Mouse (Mus musculus) small intestine, adult 2 months (tissue): ENCODE data around the gene Cfap299. TPM values are rescaled to one million over a fixed set of nuclear protein-coding genes. Genes with fewer than 3 reads are reported as not detected.

Experiments
- H3K27ac ChIP-seq: fragments of 200-500 bp; 2 replicates; pipeline ENCODE4 v1.5.1; 2012; ENCODE audit warnings: low read depth, low read length, control low read depth, inconsistent platforms; ENCODE audit not compliant: insufficient read depth
- H3K27me3 ChIP-seq: fragments of 200-500 bp; 2 replicates; pipeline ENCODE4 v1.6.1; 2012; ENCODE audit warnings: mild to moderate bottlenecking, moderate library complexity, low read length, inconsistent platforms; ENCODE audit not compliant: control insufficient read depth, insufficient read depth
- H3K36me3 ChIP-seq: fragments of 200-500 bp; 2 replicates; pipeline ENCODE4 v1.6.1; 2012; ENCODE audit warnings: mild to moderate bottlenecking, low read length, control low read depth, inconsistent platforms; ENCODE audit not compliant: control insufficient read depth, insufficient read depth
- H3K4me1 ChIP-seq: fragments of 200-500 bp; 2 replicates; pipeline ENCODE4 v1.6.1; 2012; ENCODE audit warnings: low read length, inconsistent platforms, mixed read lengths; ENCODE audit not compliant: control insufficient read depth, insufficient read depth, insufficient read length
- H3K4me3 ChIP-seq: fragments of 200-500 bp; 2 replicates; pipeline ENCODE4 v1.5.1; 2012; ENCODE audit warnings: low read depth, mild to moderate bottlenecking, control low read depth, inconsistent platforms, low read length, moderate library complexity
- CTCF ChIP-seq: fragments of 200-500 bp; IDR thresholded peaks from 2 replicates; pipeline ENCODE4 v1.5.1; 2012; ENCODE audit warnings: low read depth, mild to moderate bottlenecking, control low read depth, inconsistent platforms, low read length, moderate library complexity, mixed read lengths; ENCODE audit not compliant: insufficient replicate concordance, insufficient read length; ENCODE audit errors: extremely low read depth
- POLR2A ChIP-seq: fragments of 200-500 bp; IDR thresholded peaks from 2 replicates; pipeline ENCODE4 v1.6.1; 2012; ENCODE audit warnings: low read depth, mild to moderate bottlenecking, control low read depth, inconsistent platforms, low read length, moderate library complexity
- WGBS: fragments of 180-500 bp; shearing (Covaris S2); methylation state at CpG from one replicate; pipeline ENCODE4 v1.1.7; 2018; 5-methylcytosine and 5-hydroxymethylcytosine counted together
- polyA plus RNA-seq: library from polyadenylated mRNA; depleted of rRNA; stranded (reverse); fragments of >200 nt; gene quantifications from 2 replicates; pipeline ENCODE4 v1.2.3, GENCODE M21; 2012

Cfap299 gene
- polyA plus RNA-seq, 1 experiment, result not detected

DNA sequence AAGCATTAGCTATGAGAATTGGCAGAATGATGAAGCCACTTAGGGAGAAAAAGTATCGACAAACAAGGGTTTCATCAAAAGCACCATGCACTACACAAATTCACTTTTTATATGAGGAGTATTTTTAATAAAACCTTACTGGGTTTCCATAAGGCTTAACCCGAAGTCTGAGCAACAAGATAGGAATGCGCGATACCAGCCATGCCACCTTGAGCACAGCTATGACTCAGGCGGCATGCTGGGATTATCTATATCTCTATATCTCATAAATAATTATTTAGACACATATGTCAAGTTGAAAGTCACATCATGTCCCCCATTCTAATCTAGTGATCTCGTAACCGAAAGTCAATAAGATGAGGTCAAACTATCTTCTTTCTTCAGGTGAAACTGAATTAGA is 453.0 kb downstream of the Cfap299 start:
- Histone ChIP-seq H3K4me1 (peaks cover 2% of the 10 kb centered on the region; the same call in 1 of the 2 replicates), H3K4me3 (no peak overlapping the region), H3K36me3 (no peaks in the 10 kb centered on the region), H3K27ac (no peak overlapping the region), H3K27me3 (no peaks in the 10 kb centered on the region)
- 96% methylated on average over 7 of the region's 7 CpGs for WGBS
- TF ChIP-seq POLR2A, result no peak
- no peak for TF ChIP-seq CTCF

DNA sequence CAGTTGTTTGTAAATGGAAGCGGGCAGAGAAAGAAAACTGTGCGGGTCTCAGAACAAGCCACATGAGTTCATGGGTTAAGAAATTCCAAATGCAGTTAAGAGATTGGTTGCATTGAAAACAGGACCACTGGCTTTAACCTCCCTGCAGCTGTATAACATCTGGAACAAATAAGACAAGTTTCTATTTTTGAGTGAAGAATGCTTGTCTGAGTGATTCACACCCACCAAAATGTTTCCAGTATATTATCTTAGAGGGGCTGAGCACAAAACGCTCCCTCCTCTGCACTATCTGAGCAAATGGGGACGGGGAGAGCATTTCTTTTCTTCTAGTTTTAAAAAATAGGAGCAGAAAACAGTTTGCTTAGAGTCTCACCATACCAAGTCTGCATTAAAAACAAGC is 458.6 kb downstream of the Cfap299 start:
- TF ChIP-seq CTCF (no peak), POLR2A (no peak)
- Histone ChIP-seq H3K4me3 (no peak overlapping the region), H3K27ac (no peak overlapping the region), H3K4me1 (no peaks in the 10 kb centered on the region), H3K27me3 (no peaks in the 10 kb centered on the region), H3K36me3 (no peaks in the 10 kb centered on the region)
- 75% methylated on average over 4 of the region's 4 CpGs for WGBS

DNA sequence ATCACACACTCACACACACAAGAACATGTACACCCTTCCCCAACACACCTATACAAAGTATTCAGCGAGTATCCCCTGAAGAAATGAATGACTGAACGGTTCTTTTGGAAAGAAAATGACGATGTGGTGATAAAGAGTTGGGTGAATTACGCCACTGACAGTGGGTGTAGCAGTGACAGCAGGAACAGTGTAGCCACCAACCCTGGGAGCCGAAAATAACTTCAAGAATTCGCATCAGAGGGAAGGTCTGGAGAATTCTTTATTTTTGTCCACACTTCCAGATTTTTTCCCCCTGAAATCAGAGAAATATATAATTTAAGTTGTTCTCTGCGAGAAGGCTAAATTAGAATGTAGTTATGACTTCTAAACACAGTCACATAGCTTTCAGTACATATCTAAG is 459.5 kb downstream of the Cfap299 start:
- TF ChIP-seq POLR2A (no peak), CTCF (no peak)
- no peaks in the 10 kb centered on the region for H3K27me3 ChIP-seq
- H3K27ac ChIP-seq, result no peak overlapping the region
- WGBS, result 87% methylated on average over 7 of the region's 7 CpGs
- no peaks in the 10 kb centered on the region for H3K4me1 ChIP-seq
- no peak overlapping the region for H3K4me3 ChIP-seq
- H3K36me3 ChIP-seq, result no peaks in the 10 kb centered on the region

DNA sequence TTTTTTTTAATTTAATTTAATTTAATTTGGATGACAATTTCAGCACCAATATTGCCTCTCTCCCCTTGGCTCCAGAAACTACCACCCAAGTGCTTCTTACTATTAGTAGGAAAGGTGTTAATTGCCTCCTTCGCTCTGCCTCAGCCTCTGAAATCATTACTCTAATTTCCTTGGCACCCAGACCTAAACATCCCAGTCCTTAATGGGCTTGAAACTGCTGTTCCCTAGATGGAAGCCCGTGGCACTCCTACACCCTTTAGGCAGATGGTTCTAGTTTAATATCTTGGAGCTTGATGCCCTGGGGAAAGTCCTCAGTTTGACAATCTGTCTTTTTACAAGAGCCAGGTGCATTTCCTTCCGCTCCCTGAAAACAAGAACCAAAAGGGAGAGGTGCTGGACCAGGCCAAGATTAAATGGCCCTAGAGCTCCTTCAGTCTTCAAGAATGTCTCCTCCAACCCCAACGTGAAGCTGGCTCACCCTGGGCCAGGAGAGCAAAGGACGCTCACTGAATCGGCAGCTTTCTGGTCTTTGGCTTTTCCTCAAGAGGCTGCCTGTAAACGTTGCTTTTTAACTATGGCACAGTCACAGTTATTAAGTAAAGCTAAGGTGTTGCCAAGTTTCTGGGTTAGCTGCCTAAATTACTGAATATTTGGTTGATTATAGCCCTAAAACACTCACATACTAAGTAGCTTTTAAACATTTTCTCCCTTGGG is 461.9 kb downstream of the Cfap299 start:
- H3K4me1 ChIP-seq, result no peaks in the 10 kb centered on the region
- no peak overlapping the region for H3K4me3 ChIP-seq
- no peaks in the 10 kb centered on the region for H3K27me3 ChIP-seq
- WGBS, result 66% methylated on average over 7 of the region's 7 CpGs
- no peak overlapping the region for H3K27ac ChIP-seq
- no peaks in the 10 kb centered on the region for H3K36me3 ChIP-seq
- TF ChIP-seq POLR2A (no peak), CTCF (no peak)

DNA sequence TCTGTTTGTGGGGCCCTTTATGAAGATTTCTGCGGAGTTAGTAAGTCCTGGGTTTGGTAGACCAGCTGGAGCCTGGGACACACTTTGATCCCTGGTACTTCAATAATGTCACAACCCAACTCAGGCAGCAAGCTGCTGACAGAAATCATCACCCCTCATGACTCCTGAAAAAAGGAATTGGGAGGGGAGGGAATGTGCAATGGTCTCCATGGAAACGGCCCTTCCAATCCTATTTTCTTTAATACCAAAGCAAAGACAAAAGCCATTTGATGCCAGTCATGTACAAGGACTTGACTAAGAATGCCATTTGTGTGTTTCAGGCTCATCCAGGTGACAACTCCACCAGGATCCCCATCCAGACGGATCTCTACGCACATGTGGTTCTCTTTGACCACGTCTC is 472.4 kb downstream of the Cfap299 start:
- no peaks in the 10 kb centered on the region for H3K4me1 ChIP-seq
- 86% methylated on average over 5 of the region's 5 CpGs for WGBS
- no peaks in the 10 kb centered on the region for H3K27me3 ChIP-seq
- TF ChIP-seq CTCF, result no peak
- no peak for TF ChIP-seq POLR2A
- no peaks in the 10 kb centered on the region for H3K36me3 ChIP-seq
- H3K4me3 ChIP-seq, result no peak overlapping the region
- H3K27ac ChIP-seq, result no peak overlapping the region

DNA sequence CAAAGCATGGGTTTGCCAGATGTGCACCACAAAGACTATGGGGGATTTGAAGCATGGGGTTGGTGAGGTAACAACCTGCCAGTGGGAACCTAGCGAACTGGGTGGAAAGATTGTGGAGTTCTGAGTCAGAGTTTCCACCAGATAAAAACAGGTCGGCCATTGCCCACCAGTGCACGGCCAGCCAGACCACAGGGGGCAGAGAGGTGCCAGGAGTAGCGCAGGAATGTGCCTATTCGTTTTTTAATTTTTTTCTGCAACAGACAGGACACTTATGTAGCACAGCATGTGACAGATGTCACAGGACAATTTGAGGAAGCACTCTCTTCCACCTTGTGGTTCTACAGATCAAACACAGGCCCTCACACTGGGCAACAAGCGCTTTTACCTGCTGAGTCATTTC is 475.7 kb downstream of the Cfap299 start:
- no peak overlapping the region for H3K4me3 ChIP-seq

DNA sequence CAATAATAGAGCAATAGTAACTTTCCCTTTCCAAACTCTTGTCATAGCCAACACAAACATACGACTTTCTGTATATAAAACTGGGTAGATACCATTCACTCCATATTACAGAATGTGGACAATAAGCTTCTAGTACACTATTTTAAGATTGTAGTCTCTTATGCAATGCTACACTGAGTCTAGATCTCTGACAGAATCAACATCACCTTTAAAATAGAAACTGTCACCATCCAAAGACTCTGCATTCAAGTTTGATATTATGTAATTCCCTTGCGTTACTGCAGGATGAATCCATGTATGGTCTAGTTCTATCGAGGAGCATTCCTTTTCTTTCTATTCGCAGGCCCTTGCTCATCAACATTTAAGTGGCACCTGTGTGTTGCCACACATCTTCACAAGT is 477.4 kb downstream of the Cfap299 start:
- Histone ChIP-seq H3K36me3 (no peaks in the 10 kb centered on the region), H3K4me1 (no peaks in the 10 kb centered on the region), H3K27me3 (no peaks in the 10 kb centered on the region), H3K27ac (no peak overlapping the region), H3K4me3 (no peak overlapping the region)
- no peak for TF ChIP-seq CTCF
- WGBS, result 86% methylated on average over 4 of the region's 4 CpGs

More for the DNA sequence above, 475.7 kb downstream of the Cfap299 start:
- no peak for TF ChIP-seq POLR2A
- no peak for TF ChIP-seq CTCF
- Histone ChIP-seq H3K4me1 (no peaks in the 10 kb centered on the region), H3K27me3 (no peaks in the 10 kb centered on the region), H3K36me3 (no peaks in the 10 kb centered on the region), H3K27ac (no peak overlapping the region)
- WGBS, result 92% methylated on average over 6 of the region's 6 CpGs

DNA sequence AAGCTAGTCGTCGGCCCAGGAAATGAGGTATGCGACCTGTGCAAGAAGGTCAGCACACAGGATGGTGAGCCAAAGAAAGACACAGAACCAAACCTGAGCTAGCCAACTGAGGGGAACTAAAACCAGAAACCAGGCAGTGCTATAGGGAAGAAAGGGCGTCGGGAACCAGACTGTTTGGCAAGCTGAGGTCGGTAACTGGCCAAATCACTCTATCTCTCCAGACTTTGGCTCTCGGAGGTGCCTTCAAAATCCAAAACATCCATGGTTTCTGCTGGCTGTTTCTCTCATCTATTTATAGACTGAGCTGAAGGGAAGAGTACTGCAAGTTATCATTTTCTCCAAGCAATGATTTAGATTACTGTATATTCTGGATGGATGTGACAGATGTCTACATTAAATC is 477.9 kb downstream of the Cfap299 start:
- Histone ChIP-seq H3K27me3 (no peaks in the 10 kb centered on the region), H3K4me1 (no peaks in the 10 kb centered on the region), H3K36me3 (no peaks in the 10 kb centered on the region), H3K4me3 (no peak overlapping the region), H3K27ac (no peak overlapping the region)
- WGBS, result 74% methylated on average over 7 of the region's 7 CpGs
- no peak for TF ChIP-seq POLR2A
- no peak for TF ChIP-seq CTCF
